Mouse (Mus musculus): ENCODE measurements around the gene Tmem63c. TPM values are rescaled to one million over a fixed set of nuclear protein-coding genes. Genes with fewer than 3 reads are reported as not detected.

Gene Tmem63c
- total and polyA plus RNA-seq, 3 experiments, result 0.08 to 0.14 (median 0.09) TPM

DNA sequence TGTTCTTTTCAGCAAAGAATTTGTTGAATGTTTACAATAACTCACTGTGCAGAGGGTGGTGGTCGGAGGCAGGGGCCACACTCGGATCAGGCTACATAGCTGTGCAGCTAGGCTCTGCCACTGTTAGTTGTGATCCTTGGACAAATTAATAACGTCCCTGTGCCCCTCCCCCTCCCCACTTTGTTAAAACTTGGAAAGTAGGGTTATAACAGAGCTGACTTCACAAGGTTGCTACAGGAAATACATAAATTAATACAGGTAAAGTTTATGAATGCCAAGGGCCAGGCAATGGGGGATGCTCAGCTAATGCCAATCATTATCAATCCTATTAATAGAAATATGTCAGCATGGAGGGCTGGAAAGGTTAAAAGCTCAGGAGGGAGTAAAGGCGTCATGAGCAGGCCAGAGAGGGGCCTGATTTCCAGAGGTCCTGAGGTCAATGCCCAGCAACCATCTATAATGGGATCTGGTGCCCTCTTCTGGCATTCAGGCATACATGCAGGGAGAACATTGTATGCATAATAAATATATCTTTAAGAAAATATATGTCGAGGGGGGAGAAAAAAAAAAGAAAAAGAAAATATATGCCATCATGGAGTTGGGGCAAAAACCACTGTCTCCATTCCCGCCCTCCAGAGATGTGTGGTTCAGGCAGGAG lies 44.5 kb upstream of the Tmem63c start:
- Histone ChIP-seq H3K4me3 (no peak overlapping the region), H3K27me3 (ENCODE audit: control insufficient read depth, insufficient read depth, low read length) (no peaks in the 10 kb centered on the region), H3K9ac (ENCODE audit: low read depth, low read length) (no peak overlapping the region), H3K27ac (no peak overlapping the region), H3K4me1 (ENCODE audit: control insufficient read depth, insufficient read depth, low read length) (peaks cover 12% of the 10 kb centered on the region), H3K79me2 (replicated peaks; ENCODE audit: control insufficient read depth, insufficient read depth, low read length) (no peaks in the 10 kb centered on the region), H3K36me3 (ENCODE audit: control insufficient read depth, insufficient read depth, low read length) (no peaks in the 10 kb centered on the region)
- TF ChIP-seq CTCF (IDR thresholded peaks at IDR 0.05) (peak; percentile 67), POLR2A (IDR thresholded peaks at IDR 0.05; ENCODE audit: insufficient read depth, low read depth, low read length) (no peak), EP300 (IDR thresholded peaks at IDR 0.05; ENCODE audit: insufficient read depth, low read depth, low read length) (0 out of 2 replicates have a peak, but pooled peaks have one; percentile 6)
- WGBS, result 63% methylated on average over 6 of the region's 6 CpGs
- intact Hi-C loops (cut with DNase I), result loop anchor here (5.0 kb wide), 1 partner anchor 76 kb away; no protein-coding TSS in a partner anchor
- DNase-seq, result no peak

DNA sequence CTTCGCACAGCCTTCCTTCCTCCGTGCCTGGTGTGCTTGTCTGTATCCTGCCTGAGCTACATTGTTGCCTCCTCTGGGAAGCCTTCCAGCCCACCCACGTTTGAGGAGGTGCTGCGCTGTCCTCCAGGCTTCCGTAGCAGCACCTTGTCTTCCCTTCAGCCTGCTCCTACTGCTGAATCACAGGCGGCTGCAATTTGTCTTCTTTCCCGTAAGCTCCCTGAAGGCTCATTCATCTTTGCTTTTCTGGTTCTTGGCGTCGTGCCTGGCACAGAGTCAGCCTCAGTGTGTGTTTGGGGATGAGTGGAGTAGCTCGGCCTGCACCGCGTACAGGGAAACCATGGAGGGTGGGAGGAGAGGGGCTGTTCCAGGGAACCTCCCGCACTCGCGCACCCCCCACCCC lies 43.3 kb upstream of the Tmem63c start:
- peaks cover 12% of the 10 kb centered on the region for H3K4me1 ChIP-seq (ENCODE audit: control insufficient read depth, insufficient read depth, low read length)
- peak in 1 of 2 experiments; percentile 30 for DNase-seq
- no peaks in the 10 kb centered on the region for H3K79me2 ChIP-seq (replicated peaks; ENCODE audit: control insufficient read depth, insufficient read depth, low read length)
- no peak for TF ChIP-seq POLR2A (IDR thresholded peaks at IDR 0.05; ENCODE audit: insufficient read depth, low read depth, low read length)
- no peak for TF ChIP-seq CTCF (IDR thresholded peaks at IDR 0.05)
- no peak for TF ChIP-seq EP300 (IDR thresholded peaks at IDR 0.05; ENCODE audit: insufficient read depth, low read depth, low read length)
- no peaks in the 10 kb centered on the region for H3K36me3 ChIP-seq (ENCODE audit: control insufficient read depth, insufficient read depth, low read length)
- no peak overlapping the region for H3K9ac ChIP-seq (ENCODE audit: low read depth, low read length)
- H3K4me3 ChIP-seq, result no peak overlapping the region
- no peaks in the 10 kb centered on the region for H3K27me3 ChIP-seq (ENCODE audit: control insufficient read depth, insufficient read depth, low read length)
- intact Hi-C loops (cut with DNase I), result loop anchor here (5.0 kb wide), 1 partner anchor 74 kb away; no protein-coding TSS in a partner anchor
- 15% methylated on average over 15 of the region's 15 CpGs for WGBS
- no peak overlapping the region for H3K27ac ChIP-seq

DNA sequence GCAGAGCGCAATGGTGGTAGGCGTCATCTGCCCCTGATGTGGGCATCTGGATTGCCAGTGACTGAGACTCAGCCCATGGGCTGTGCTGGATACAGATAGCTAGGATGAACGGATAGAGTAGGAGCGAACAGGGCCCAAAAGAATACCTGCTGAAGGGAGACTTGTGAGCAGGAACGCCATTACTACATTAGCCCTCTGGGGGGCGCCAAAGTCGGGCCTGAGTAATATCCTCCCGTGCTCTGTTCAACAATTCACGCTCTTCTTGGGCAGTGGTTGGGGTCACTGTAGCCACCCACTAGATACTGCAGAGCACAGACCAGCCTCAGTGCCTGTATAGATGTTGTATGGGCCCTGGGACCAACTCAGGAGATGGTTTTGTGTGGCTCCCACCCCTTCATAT lies 40.0 kb upstream of the Tmem63c start:
- no peaks in the 10 kb centered on the region; the same call in 1 of the 2 replicates for H3K27me3 ChIP-seq (ENCODE audit: control insufficient read depth, insufficient read depth, low read length)
- intact Hi-C loops (cut with DNase I), result loop anchor here (10.0 kb wide), 1 partner anchor 164 kb away; the partner anchor contains the start of genes Gstz1 and Pomt2
- no peak for TF ChIP-seq EP300 (IDR thresholded peaks at IDR 0.05; ENCODE audit: insufficient read depth, low read depth, low read length)
- TF ChIP-seq CTCF (IDR thresholded peaks at IDR 0.05), result peak; percentile 61
- no peak overlapping the region for H3K27ac ChIP-seq
- no peak for DNase-seq
- no peaks in the 10 kb centered on the region for H3K79me2 ChIP-seq (replicated peaks; ENCODE audit: control insufficient read depth, insufficient read depth, low read length)
- no peaks in the 10 kb centered on the region for H3K36me3 ChIP-seq (ENCODE audit: control insufficient read depth, insufficient read depth, low read length)
- no peak overlapping the region for H3K4me3 ChIP-seq
- H3K9ac ChIP-seq (ENCODE audit: low read depth, low read length), result no peak overlapping the region
- 33% methylated on average over 9 of the region's 9 CpGs for WGBS
- 0 out of 2 replicates have a peak, but pooled peaks cover 1% of the 10 kb centered on the region for H3K4me1 ChIP-seq (ENCODE audit: control insufficient read depth, insufficient read depth, low read length)

DNA sequence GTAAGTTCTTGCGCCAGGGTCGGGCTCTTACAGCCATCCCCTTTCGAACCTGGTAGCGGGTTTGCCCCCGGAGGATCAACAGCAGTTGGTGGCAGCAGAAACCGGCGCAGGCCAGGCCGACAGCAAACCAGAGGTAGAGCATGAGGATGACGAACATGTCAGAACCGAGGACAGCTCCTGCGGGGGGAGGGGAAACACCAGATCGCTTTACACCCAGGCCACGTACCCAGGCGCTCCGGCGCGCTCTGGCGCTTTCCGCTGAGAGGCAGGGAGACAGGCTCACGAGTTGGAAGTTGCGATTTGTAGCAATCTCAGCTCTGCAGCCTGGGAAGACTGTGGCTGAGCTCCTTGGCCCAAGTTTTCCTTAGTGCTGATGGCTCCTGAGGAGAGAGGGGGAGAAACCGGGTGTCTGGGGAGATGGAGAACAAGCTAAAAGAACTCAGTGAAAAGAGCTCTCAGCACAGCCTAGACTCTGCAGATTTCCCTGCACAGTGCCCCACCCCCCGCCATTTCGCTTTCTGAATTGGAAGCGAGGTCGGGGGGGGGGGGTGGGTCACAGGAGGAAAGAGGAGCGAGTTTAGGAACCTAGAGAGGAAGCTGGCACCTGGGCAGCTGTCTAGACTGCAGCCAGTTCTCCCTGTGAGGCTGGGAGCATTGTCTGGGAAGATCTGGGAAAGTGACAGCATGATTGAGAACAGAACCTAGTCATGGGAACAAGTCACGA lies 37.5 kb upstream of the Tmem63c start:
- intact Hi-C loops (cut with DNase I), result loop anchor here (10.0 kb wide), 1 partner anchor 161 kb away; the partner anchor contains the start of genes Gstz1 and Pomt2
- H3K27me3 ChIP-seq (ENCODE audit: control insufficient read depth, insufficient read depth, low read length), result peaks cover under 1% of the 10 kb centered on the region; the same call in 1 of the 2 replicates
- 4% methylated on average over 28 of the region's 28 CpGs for WGBS
- no peaks in the 10 kb centered on the region for H3K4me1 ChIP-seq (ENCODE audit: control insufficient read depth, insufficient read depth, low read length)
- TF ChIP-seq POLR2A (IDR thresholded peaks at IDR 0.05; ENCODE audit: insufficient read depth, low read depth, low read length), result no peak
- TF ChIP-seq CTCF (IDR thresholded peaks at IDR 0.05), result no peak
- no peak for TF ChIP-seq EP300 (IDR thresholded peaks at IDR 0.05; ENCODE audit: insufficient read depth, low read depth, low read length)
- DNase-seq, result peak; percentile 57 to 69
- no peak overlapping the region for H3K27ac ChIP-seq
- H3K4me3 ChIP-seq, result no peak overlapping the region
- no peaks in the 10 kb centered on the region for H3K79me2 ChIP-seq (replicated peaks; ENCODE audit: control insufficient read depth, insufficient read depth, low read length)
- H3K9ac ChIP-seq (ENCODE audit: low read depth, low read length), result no peak overlapping the region
- H3K36me3 ChIP-seq (ENCODE audit: control insufficient read depth, insufficient read depth, low read length), result no peaks in the 10 kb centered on the region

DNA sequence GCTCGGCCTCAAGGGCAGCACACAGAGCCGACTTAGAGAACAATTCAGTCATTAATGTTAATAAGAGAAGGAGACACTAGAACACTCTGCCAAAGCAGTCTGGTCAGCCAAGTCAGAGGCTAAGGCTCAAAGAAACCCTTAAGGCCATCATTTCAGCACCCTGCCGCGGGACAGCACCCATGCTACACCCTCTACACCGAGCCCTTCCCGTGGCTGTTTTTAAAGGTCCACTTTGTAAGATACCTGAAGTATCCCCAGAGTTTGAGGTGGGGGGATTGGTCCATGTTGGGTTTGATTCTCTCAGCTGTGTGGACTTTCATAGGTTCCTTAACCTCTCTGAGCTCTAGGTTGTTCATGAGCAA lies 37.0 kb upstream of the Tmem63c start:
- intact Hi-C loops (cut with DNase I), result loop anchor here (10.0 kb wide), 1 partner anchor 161 kb away; the partner anchor contains the start of genes Gstz1 and Pomt2
- DNase-seq, result peak in 1 of 2 experiments; percentile 59

More for the DNA sequence above, 37.0 kb upstream of the Tmem63c start:
- H3K4me1 ChIP-seq (ENCODE audit: control insufficient read depth, insufficient read depth, low read length), result no peaks in the 10 kb centered on the region
- whole genome bisulfite sequencing, result 2% methylated on average over 6 of the region's 6 CpGs
- no peaks in the 10 kb centered on the region for H3K79me2 ChIP-seq (replicated peaks; ENCODE audit: control insufficient read depth, insufficient read depth, low read length)
- TF ChIP-seq EP300 (IDR thresholded peaks at IDR 0.05; ENCODE audit: insufficient read depth, low read depth, low read length) (no peak), POLR2A (IDR thresholded peaks at IDR 0.05; ENCODE audit: insufficient read depth, low read depth, low read length) (no peak), CTCF (IDR thresholded peaks at IDR 0.05) (no peak)
- no peaks in the 10 kb centered on the region for H3K36me3 ChIP-seq (ENCODE audit: control insufficient read depth, insufficient read depth, low read length)
- H3K27ac ChIP-seq, result no peak overlapping the region
- H3K9ac ChIP-seq (ENCODE audit: low read depth, low read length), result no peak overlapping the region
- peaks cover 5% of the 10 kb centered on the region for H3K27me3 ChIP-seq (ENCODE audit: control insufficient read depth, insufficient read depth, low read length)
- no peak overlapping the region for H3K4me3 ChIP-seq

Measured in heart, adult 2 months (tissue).